Mouse (Mus musculus) G1E (cell line): ENCODE results near the gene Gm20831.
"Not testable (repeated sequence)": the region's sequence is repeated elsewhere in the genome, so short reads cannot be mapped to it uniquely, and the experiment has no call there.

Source experiments
- CTCF ChIP-seq: IDR thresholded peaks from 2 replicates; pipeline ENCODE4 v1.5.1; 2012; ENCODE audit warnings: low read depth, low read length, inconsistent platforms, mixed read lengths
- GATA1 ChIP-seq: IDR thresholded peaks from 2 replicates; pipeline ENCODE4 v1.6.1; 2012; ENCODE audit warnings: borderline replicate concordance, low read length, inconsistent platforms, mixed read lengths
- GATA2 ChIP-seq: IDR thresholded peaks from 2 replicates; pipeline ENCODE4 v1.6.1; 2012; ENCODE audit warnings: low read depth, low read length, inconsistent platforms, borderline replicate concordance
- TAL1 ChIP-seq: conservative IDR thresholded peaks from 2 replicates; pipeline ENCODE4 v1.6.1; 2012; ENCODE audit warnings: low read depth, low read length, inconsistent platforms, mixed read lengths

DNA sequence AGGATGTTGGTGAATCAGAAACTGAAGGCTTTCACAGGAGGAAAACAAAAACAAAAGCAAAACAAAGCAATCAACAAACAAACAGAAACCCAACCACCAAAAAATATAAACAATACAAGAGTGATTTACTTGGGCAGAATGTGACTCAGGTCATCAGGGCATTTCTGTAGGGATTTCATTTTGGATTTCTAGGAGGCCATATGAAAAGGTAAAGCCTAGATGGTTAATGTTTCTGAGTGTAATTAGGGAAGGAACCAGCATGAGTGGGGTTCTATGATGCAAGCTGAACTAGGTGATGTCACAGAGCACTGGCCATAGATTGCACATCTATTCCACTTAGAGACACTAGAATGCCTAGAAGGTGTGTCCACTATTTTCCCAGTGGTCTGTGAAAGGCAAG lies at the start of gene Gm20831, which contains the start of gene Gm20772:
- TF ChIP-seq CTCF, GATA1, GATA2, TAL1: not testable (repeated sequence)
